Mouse (Mus musculus): ENCODE results near the gene Kcnq1. TPM values are rescaled to one million over a fixed set of nuclear protein-coding genes. Genes with fewer than 3 reads are reported as not detected.
A peak's percentile ranks its signal among the peaks of the same experiment; 100 is the strongest.

Kcnq1 gene
- polyA plus RNA-seq, 1 experiment from 2014 or later = 0.05 TPM

DNA sequence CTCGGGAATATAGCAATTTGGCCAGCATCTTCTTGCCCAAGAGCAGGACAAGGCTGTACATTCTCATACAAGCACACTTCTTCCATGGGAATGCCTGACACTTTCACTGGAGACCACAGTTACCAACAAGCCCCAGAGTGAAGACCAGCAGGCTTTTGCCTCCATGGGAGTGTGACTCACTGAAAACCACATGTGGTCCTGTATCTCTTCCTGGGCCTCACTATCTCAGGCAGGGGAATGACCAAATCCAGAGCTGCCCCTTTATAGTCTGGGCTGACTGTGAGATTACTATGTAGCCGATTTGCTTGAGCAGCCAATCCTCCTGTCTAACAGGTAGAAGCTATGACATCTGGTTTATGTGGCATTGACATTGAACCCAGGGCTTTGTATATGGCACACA lies 22.5 kb upstream of the Kcnq1 start:
- DNase-seq (ENCODE audit: low read depth, low spot score) (no peak), ATAC-seq (no peak)
- ChIA-PET POLR2A (no interaction called here), CTCF (interaction anchor here (0.6 to 3.9 kb wide), 4 partner anchors 9 to 383 kb away, joined by 3 to 21 read pairs (median 8); no protein-coding TSS in a partner anchor)
- in situ Hi-C loops (cut with MboI; ENCODE audit: low pct_unique_long_range_greater_than_20kb) = no loop called here
- no peak for TF ChIP-seq CTCF (IDR thresholded peaks at IDR 0.05)
- no peaks in the 10 kb centered on the region for H3K27me3 ChIP-seq

DNA sequence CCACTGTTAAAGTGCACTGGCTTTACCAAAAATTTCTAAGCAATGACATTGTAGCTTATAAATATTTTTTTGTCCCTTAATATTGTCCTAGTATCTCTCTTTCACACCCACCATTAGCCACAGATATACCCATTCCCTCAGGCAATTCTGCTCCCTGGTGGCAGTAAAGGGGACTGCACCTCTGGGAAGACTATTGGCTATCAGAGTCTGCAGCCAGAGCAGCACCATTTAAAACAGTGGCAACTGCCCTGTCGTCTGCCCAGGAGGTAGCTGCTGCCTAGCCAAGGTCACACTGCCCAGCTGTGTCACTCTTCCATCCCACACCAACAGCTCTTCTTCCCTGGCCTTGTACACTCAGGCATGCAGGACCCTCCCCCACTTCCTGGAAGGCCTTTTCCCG lies 19.8 kb upstream of the Kcnq1 start:
- ChIA-PET CTCF (interaction anchor here (0.6 to 3.9 kb wide), 29 partner anchors 9 to 193 kb away, joined by 3 to 74 read pairs (median 4); partner anchors contain the start of genes Trpm5 and Tspan32), POLR2A (interaction anchor here (0.9 to 3.1 kb wide), 2 partner anchors 78 to 90 kb away, joined by 3 to 15 read pairs; no protein-coding TSS in a partner anchor)
- in situ Hi-C loops (cut with MboI; ENCODE audit: low pct_unique_long_range_greater_than_20kb) = loop anchor here (5.0 kb wide), 1 partner anchor 194 kb away; no protein-coding TSS in a partner anchor
- TF ChIP-seq CTCF (IDR thresholded peaks at IDR 0.05) = peak; percentile 89
- no peaks in the 10 kb centered on the region for H3K27me3 ChIP-seq
- DNase-seq (ENCODE audit: low read depth, low spot score) (no peak), ATAC-seq (peak; percentile 38)

DNA sequence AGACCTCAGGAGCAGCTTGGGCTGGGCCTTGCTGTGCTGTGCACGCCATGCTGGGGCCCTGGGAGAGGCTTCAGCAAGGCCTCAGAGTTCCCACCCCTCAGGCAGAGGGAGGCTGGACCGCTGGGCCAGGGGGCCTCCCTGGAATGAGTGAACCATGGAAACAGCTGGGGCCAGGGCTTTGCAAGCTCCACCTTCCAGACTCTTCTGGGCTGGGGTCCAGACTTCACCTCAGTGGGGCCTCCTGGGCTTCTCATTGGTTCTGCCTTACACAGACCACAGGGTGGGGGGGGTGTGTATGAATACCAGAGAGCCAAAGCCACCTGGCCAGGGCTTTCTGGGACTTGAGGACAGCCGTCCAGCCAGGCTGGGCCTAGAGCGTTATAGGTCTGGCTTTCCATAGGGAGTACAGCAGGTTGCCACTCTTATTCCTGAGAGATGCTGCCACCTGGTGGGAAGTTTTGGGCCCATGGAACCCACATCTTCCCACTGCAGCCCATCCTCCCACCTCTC lies 19.0 kb upstream of the Kcnq1 start:
- TF ChIP-seq CTCF (IDR thresholded peaks at IDR 0.05) = peak; percentile 69
- ATAC-seq (peak; percentile 45), DNase-seq (ENCODE audit: low read depth, low spot score) (no peak)
- CTCF ChIA-PET = interaction anchor here (0.7 to 3.9 kb wide), 22 partner anchors 8 to 176 kb away, joined by 3 to 74 read pairs (median 4); partner anchors contain the start of gene Trpm5
- no peaks in the 10 kb centered on the region for H3K27me3 ChIP-seq
- POLR2A ChIA-PET = interaction anchor here (0.9 to 3.1 kb wide), 2 partner anchors 79 to 90 kb away, joined by 3 to 15 read pairs; no protein-coding TSS in a partner anchor
- in situ Hi-C loops (cut with MboI; ENCODE audit: low pct_unique_long_range_greater_than_20kb) = loop anchor here (5.0 kb wide), 1 partner anchor 195 kb away; no protein-coding TSS in a partner anchor

DNA sequence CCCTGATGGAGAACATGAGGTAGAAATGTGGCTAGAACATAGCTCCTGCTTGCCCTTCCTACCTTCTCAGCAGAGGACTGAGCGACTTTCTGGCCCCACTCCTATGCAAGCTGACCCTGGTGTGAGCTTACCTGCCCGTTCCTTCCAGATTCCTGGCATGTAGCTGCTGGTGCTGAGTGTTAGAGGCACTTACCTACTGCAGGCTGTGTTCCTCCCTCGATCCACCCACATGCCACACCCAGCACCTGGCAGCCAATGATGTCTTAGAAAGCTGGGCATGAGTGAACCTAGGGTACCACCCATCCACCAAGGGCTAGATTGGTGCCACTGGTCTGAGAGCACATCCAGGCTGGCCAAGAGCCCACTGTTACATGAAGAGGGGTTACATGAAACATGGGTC lies 12.3 kb upstream of the Kcnq1 start:
- in situ Hi-C loops (cut with MboI; ENCODE audit: low pct_unique_long_range_greater_than_20kb) = no loop called here
- ChIA-PET POLR2A (no interaction called here), CTCF (interaction anchor here (0.9 to 2.5 kb wide), 6 partner anchors 8 to 373 kb away, joined by 3 to 10 read pairs (median 3); no protein-coding TSS in a partner anchor)
- DNase-seq (ENCODE audit: low read depth, low spot score) (no peak), ATAC-seq (no peak)
- H3K27me3 ChIP-seq = no peaks in the 10 kb centered on the region
- TF ChIP-seq CTCF (IDR thresholded peaks at IDR 0.05) = no peak

DNA sequence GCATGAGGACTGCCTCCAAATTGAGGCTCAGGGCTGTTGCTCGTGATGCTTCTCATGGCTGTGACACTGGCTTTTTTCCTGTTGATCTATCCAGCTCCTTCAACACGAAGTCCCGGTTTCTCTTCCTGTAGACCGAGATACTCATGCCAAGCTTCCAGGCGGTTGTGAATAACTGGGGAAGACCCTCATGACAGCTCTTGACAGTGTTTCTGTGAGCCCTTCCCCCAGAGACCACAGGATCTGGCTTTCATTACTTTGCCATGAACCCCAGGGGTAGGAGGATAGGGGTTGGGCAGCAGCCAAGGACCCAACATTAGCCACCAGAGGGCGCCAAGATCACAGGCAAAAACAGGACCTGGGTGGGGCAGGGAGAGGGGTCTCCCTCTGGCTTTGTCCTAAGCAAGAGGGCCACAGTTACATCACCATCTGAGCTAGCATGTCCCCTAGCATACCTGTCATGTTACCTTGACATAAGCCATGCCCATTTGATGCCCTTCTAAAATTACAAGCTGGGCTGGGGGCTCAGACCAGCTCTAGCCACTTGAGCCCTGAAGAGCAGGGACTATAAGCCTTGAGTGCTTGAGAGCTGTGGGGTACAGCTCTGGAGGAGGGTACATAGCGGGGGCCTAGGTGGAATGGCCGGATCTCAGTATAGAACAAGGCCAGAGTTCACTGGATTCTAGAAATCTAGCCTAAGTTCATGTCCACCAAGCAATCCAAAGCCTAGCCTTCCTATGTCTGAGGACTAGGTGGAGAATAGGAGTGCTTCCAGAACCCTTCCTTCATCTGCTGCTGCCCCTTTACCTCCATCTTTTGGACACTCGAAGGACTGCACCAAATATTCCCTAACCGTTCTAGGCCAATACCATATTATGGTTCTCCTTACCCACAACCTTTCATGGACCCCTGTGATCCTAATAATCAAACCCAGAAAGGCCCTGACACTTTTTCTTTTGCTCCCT lies 11.3 kb upstream of the Kcnq1 start, which contains the start of gene Trpm5:
TSS of gene Trpm5 (minus strand) at position 51 of the 962 bp plus-strand sequence.
- ChIA-PET POLR2A (no interaction called here), CTCF (interaction anchor here (0.9 to 2.5 kb wide), 9 partner anchors 9 to 372 kb away, joined by 3 to 10 read pairs (median 3); no protein-coding TSS in a partner anchor)
- no peaks in the 10 kb centered on the region for H3K27me3 ChIP-seq
- no peak for ATAC-seq
- in situ Hi-C loops (cut with MboI; ENCODE audit: low pct_unique_long_range_greater_than_20kb) = loop anchor here (5.0 kb wide), 1 partner anchor 52 kb away; no protein-coding TSS in a partner anchor
- TF ChIP-seq CTCF (IDR thresholded peaks at IDR 0.05) = peak; percentile 66
- DNase-seq (ENCODE audit: low read depth, low spot score) = no peak

DNA sequence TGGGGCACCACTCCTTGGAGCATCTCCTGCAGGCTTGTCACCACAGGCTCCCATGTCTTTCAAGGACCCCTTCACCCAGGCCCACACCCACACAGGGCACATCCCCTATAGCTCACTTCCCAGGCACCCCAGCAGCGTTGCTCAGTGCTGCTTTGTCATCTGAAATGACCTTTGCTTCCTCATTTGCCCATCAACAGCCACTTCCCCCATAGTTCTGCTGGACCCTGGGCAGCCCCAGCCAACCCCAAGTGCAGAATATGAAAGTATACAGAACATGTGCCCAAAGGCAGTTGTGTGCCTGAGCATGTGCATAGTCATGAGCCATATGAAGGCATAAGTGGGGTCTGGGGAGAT lies 10.6 kb upstream of the Kcnq1 start:
- H3K27me3 ChIP-seq = no peaks in the 10 kb centered on the region
- no peak for TF ChIP-seq CTCF (IDR thresholded peaks at IDR 0.05)
- CTCF ChIA-PET = interaction anchor here (0.9 to 2.5 kb wide), 6 partner anchors 9 to 371 kb away, joined by 3 to 10 read pairs (median 5); no protein-coding TSS in a partner anchor
- ATAC-seq (no peak), DNase-seq (ENCODE audit: low read depth, low spot score) (no peak)
- POLR2A ChIA-PET = no interaction called here
- in situ Hi-C loops (cut with MboI; ENCODE audit: low pct_unique_long_range_greater_than_20kb) = loop anchor here (5.0 kb wide), 1 partner anchor 52 kb away; no protein-coding TSS in a partner anchor

DNA sequence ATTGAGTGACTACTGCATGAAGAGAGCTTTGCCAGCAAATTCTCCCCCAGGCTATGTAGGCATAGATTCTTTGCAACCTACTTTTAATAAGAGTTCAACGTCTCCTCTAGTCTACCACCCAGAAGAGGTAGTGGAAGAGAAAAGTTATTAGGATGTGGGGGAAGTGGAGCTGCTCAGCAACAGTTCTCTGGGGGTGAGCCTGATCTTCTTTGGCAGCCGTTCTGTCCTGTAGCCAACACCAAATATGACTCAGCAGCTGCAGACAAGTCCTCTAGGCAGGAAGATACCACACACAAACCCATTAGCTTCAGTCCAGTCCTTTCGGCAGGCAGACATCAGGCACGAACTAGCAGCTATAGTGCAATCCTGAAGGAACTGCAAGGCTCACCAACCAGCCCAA lies 5.4 kb upstream of the Kcnq1 start:
- ATAC-seq = no peak
- ChIA-PET CTCF (interaction anchor here (0.6 to 1.7 kb wide), 5 partner anchors 14 to 369 kb away, joined by 3 read pairs; no protein-coding TSS in a partner anchor), POLR2A (no interaction called here)
- TF ChIP-seq CTCF (IDR thresholded peaks at IDR 0.05) = no peak
- in situ Hi-C loops (cut with MboI; ENCODE audit: low pct_unique_long_range_greater_than_20kb) = no loop called here
- no peak for DNase-seq (ENCODE audit: low read depth, low spot score)
- peaks cover 4% of the 10 kb centered on the region for H3K27me3 ChIP-seq

DNA sequence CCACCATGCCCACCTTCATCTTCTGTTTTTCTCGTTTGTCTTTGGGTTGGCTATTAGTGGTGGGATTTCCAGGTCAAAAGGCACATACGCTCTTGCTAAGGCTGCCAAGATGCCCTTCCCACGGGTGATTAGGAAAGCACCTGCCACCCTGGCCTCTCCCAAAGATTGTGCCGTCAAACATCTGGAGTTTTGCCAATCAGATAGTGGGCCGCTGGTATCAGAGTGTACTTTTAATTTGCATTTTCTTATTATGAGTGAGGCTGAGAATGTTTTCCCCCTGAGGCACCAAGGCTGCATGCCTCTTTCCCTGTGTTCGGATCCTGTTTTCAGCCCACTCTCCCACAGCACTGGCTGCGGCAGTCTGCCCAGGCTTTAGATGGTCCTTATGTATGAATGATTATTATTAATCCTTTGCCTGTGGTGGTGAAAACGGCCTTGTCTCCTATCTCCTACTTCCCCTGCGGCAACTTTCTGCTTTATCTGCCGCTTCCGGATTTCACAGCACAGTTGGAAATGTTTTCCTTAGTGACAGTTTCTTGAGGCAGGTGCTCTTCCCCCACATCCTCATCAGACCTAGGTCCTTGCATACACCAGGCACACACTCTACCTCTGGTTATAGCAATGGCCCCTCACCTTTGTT lies 784 bp upstream of the Kcnq1 start:
- POLR2A ChIA-PET = no interaction called here
- H3K27me3 ChIP-seq = peaks cover 22% of the 10 kb centered on the region
- in situ Hi-C loops (cut with MboI; ENCODE audit: low pct_unique_long_range_greater_than_20kb) = no loop called here
- TF ChIP-seq CTCF (IDR thresholded peaks at IDR 0.05) = no peak
- DNase-seq (ENCODE audit: low read depth, low spot score) (no peak), ATAC-seq (no peak)
- CTCF ChIA-PET = no interaction called here

DNA sequence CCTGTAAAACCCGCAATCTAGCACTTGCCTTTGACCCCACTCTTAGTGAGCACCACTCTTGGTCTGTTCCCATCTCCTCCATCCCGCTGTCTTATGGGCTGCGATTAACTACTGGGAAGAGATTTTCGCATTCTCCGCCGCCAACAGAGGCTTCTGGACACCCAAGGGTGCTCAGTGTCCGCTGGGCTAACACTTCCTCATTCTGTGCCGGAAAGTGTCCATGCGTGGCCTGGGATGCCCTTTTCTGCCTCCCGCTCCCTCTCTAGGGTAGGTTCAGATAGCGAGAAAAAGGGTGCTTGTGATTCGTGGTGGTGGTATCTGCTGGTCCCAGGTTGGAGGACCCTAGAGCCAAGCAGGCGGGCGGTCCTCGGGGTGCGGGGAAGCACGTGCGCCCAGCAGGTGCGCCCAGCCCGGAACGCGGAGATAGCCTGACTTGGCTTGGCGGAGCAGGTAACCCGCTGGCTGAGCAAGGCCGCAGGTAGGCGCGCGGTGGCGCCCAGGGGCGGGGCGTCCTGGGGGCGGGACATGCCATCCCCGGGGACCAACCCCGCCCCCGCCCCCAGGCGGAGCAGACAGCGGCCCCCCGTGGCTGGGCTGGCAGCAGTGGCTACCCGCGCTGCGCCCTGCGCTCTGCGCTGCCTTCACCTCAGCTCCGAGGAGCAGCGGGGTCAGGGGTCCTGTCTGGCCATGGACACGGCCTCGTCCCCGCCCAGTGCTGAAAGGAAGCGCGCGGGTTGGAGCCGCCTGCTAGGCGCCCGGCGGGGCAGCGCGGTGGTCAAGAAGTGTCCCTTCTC lies 707 bp downstream of the Kcnq1 start:
- peaks cover 22% of the 10 kb centered on the region for H3K27me3 ChIP-seq
- ChIA-PET CTCF (no interaction called here), POLR2A (no interaction called here)
- in situ Hi-C loops (cut with MboI; ENCODE audit: low pct_unique_long_range_greater_than_20kb) = no loop called here
- ATAC-seq (no peak), DNase-seq (ENCODE audit: low read depth, low spot score) (no peak)
- no peak for TF ChIP-seq CTCF (IDR thresholded peaks at IDR 0.05)

All from Patski (cell line).